Mouse (Mus musculus) cortical plate, adult 2 months (tissue): Measurements from ENCODE around the gene Mecr.

Source experiments
- CTCF ChIP-seq: fragments of 200-500 bp; IDR thresholded peaks from 2 replicates; pipeline ENCODE4 v1.5.1; 2011; ENCODE audit warnings: mild to moderate bottlenecking, control low read depth, low read length; ENCODE audit not compliant: insufficient read depth; ENCODE audit errors: extremely low read depth
- POLR2A ChIP-seq: fragments of 200-500 bp; IDR thresholded peaks from 2 replicates; pipeline ENCODE4 v1.6.1; 2011; ENCODE audit warnings: mild to moderate bottlenecking, low read length, control low read depth; ENCODE audit not compliant: insufficient read depth; ENCODE audit errors: extremely low read depth

DNA sequence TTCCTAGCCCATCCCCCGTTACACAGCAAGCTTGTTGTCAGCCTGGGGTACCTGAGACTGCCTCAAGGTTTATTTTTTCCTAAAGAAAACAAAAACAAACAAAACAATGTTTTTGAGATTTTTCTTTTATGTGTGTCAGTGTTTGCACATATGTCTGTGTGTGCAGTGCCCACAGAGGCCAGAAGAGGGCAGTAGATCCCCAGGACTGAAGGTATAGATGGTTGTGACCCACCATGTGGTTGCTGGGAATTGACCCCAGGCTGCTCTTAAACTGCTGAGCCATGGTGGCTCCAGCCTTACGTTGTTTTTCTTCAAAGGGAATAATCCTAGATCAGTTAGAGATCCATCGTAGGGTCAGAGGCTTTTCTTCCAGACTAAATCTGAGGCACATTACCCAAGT lies 64.6 kb downstream of the Mecr start:
- TF ChIP-seq CTCF (no peak; the same call in 1 of the 2 replicates), POLR2A (no peak)
